Mouse (Mus musculus): Measurements from ENCODE around the gene Apol6.

Apol6 gene

DNA sequence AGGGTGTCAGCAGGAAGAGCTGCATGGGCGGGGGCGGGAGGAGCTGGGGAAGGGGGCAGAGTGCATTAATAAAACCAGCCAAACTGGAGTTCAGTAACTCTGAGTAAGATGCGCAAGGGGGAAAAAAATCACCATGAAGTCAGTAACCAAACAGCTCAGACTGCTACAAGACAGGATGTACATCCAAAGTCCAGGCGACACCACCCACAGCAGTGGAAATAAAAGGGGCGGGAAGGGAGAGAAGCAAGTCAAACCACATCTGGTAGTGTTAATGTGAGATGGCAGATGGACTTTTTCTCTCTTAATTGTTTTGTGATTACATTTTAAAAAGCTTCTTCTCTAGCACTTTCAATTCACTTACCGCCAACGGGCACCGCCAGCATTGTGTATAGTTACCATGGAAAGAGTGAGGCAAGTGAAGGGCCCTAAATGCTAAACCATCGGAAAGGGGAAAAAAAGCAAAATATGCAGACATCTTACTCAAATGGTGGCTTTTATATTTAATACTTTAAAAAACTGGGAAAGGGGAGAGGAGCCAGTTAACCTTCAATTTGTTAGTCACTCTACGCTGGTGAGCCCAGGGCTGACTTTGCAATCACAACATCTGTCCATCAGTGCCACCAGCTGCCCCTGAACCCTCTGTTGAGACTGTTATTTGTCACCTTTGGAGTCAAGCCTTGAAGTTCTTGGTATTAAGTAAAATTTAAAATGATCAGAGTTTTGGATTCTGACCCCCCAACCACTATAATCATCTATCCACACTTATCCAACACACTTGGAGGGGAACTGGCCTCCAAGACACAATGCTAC lies 60.0 kb downstream of the Apol6 start:
- no peak for DNase-seq (ENCODE audit: low read depth, low spot score)

- DNase-seq (ENCODE audit: low read depth, low spot score): no peak
Measured at GRCm38 (mm10) chr15:77105273-77105672, 60.7 kb downstream of the Apol6 start.

Data from brain, embryonic 18.5 days (tissue).